Mouse (Mus musculus) cerebellum, adult 18-20 months (tissue): ENCODE measurements around the gene Abhd14b.

Experiments used
- DNase-seq, 2 experiments: peaks; one replicate each; pipeline ENCODE4 v3.0.0; 2021

Gene Abhd14b

DNA sequence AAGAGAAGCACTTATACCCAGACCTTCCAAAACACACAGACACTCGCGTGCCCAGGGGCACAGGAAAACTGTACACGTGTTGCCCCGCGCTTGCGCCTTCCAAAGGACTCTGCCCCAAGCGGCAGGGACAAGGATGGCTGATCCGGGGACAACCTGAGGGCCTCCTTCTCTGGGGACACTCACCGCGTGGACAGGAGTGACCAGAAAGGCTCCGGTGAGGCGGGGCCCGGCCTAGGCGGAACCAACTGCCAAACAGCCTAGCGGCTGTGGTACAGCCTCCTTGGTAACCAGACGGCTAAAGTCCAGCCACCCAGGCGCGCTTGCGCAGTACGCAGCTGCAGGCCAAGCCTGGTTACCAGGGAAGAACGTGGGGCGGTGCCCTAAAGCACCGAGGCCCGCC, at the start of gene Abhd14b, which contains the start of gene Abhd14a:
Gene Abhd14b (plus strand): TSS at position 112 of the 400 bp plus-strand sequence.
Gene Abhd14a (minus strand): TSS at position 331 of the 400 bp plus-strand sequence.
- peak; percentile 96 to 98 for DNase-seq

- no peak for DNase-seq
Observed at GRCm38 (mm10) chr9:106397733-106398132, 49.5 kb upstream of the Abhd14b start.

- no peak for DNase-seq
Observed at GRCm38 (mm10) chr9:106398667-106399311, 48.5 kb upstream of the Abhd14b start.

- no peak for DNase-seq
Observed at GRCm38 (mm10) chr9:106399808-106400207, 47.5 kb upstream of the Abhd14b start.

- DNase-seq: no peak
Observed at GRCm38 (mm10) chr9:106402149-106402548, 45.1 kb upstream of the Abhd14b start.

DNA sequence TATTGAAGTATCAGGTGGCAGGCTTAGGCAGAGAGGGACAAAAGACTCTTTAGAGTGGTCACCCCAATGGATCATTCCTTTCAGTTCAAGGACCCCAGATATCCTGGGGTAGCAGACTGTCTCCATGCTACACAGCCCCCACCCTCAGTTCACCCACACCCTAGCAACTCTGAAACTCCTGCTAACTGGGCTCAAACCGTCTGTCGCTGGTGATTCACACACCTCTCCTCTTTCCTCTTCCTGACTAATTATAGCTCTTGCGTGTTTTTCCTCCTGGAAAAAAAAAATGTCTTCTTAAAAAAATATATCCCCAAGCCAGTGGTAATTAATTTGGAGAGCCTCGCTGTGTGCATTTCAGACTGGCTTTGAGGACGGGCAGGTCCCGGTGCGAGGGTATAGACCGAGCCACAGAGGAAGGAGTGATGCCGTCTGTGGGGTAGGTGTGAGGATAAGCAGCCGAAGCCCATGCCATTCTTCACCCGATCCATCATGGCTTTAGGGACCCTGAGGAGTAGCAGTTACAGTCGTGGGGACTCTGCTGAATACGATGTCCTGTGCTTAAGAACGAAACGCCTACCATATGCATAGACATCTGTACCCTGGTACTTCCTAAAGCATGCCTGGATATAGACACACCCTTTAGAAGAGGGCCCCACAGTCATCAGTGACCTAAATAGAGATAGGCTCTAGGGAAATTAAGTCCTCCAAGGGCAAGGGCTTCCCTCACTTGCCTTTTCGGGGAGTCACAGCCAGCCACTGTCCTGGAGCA, 44.5 kb upstream of the Abhd14b start:
- no peak for DNase-seq

- DNase-seq: peak in 1 of 2 experiments; percentile 22
Observed at GRCm38 (mm10) chr9:106405275-106405674, 42.0 kb upstream of the Abhd14b start.

- no peak for DNase-seq
Observed at GRCm38 (mm10) chr9:106406443-106407078, 40.7 kb upstream of the Abhd14b start.

- DNase-seq: no peak
Observed at GRCm38 (mm10) chr9:106409096-106409495, 38.2 kb upstream of the Abhd14b start.

DNA sequence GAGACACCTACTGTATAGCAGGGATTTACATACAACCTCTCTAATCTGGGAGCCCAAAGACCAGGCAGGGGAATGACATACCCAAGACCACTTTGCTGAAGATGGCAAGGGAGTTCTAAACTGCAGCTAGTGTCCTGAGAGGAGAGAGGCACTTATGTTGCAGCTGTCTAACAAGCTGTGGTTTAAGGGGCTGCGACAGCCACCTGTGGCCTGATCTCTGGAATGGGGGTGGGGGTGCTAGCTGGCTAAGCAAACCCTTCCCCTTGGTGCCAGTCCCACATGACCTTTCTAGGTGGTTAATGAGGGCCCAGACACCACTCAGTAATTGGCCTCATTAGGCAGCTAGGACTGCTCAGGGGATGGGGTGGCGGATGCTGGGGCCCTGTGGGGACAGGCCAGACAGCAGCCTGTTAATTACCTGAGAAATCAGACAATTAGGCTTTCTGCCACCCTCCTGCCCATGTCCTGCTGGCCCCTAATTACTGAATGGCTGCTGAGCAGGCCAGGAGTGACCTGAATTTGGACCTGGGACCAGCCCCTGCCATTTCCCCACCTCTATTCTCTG, 37.1 kb upstream of the Abhd14b start:
- peak in 1 of 2 experiments; percentile 28 for DNase-seq

- DNase-seq: no peak
Observed at GRCm38 (mm10) chr9:106411091-106411594, 36.1 kb upstream of the Abhd14b start.

- DNase-seq: no peak
Observed at GRCm38 (mm10) chr9:106411729-106412128, 35.5 kb upstream of the Abhd14b start.

DNA sequence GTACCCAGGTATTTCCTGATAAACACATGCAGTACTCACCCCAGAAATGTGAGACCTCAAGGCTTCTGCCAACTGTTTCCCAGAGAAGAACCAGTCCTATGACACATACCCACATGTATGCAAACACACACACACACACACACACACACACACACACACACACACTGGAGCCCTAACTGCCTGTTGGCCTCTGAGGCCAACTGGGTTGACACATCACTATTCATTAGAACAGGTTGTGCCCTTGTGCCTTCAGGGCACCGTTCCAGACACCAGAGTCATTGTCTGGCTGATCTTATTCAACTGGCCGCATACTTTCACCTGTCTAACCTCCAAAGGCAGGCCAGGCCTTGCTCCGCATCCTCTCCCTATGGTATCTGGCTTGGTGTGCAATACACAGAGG, 35.0 kb upstream of the Abhd14b start:
- no peak for DNase-seq

- DNase-seq: no peak
Observed at GRCm38 (mm10) chr9:106413606-106414005, 33.7 kb upstream of the Abhd14b start.

GRCm38 (mm10) chr9:106416826-106417225, 30.4 kb upstream of the Abhd14b start:
- DNase-seq: no peak

GRCm38 (mm10) chr9:106417841-106418625, 29.2 kb upstream of the Abhd14b start:
- DNase-seq: peak; percentile 79 to 83

GRCm38 (mm10) chr9:106420608-106421007, 26.7 kb upstream of the Abhd14b start:
- no peak for DNase-seq

DNA sequence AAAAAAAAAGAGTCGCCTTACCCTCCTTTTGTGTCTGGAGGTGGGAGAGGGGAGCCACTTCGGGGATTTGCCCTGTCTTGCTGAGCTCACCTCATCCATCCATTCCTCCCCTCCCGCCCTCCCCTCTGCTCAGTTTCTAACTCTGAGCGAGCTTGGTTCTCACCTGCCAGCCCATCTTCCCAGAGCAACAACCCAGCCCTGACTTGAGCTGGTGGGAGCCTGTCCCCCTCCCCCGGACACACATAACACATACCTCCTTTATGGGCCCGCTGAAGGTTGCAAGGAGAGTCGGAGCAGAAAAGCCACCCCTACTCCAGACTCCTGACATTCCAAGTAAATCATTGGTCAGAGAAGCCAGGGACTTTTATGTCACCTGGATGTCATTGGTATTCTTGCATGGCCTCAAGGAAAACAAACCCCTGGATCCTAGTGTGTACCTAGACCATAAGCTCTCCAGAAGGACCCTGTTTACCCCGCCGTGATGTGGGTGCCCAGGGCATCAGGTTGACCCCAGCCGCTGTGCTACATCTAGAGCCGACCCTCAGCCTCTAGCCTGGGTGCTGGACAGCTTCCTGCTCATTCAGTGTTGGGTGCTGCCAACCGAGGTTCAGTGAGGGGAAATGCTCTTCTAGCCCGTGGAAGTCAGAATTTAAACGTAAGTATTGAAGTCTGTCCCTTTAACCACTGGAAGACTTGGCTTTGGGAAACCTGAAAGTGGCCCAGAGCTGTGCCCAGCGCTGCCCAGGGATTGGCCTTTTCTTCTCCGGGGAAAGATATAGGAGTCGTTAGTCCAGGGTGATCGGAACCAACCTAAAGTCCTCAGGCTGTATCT, 26.0 kb upstream of the Abhd14b start:
- no peak for DNase-seq

GRCm38 (mm10) chr9:106421865-106422160, 25.4 kb upstream of the Abhd14b start:
- DNase-seq: peak; percentile 86 to 88

- no peak for DNase-seq
Observed at GRCm38 (mm10) chr9:106428719-106429220, 18.5 kb upstream of the Abhd14b start.
